Mouse (Mus musculus) heart, postnatal 36 days (tissue): ENCODE measurements at regions not wholly inside any gene's neighbourhood (a gene's known extent, or its start where the extent isn't known, plus 50 kb on each side); places are given as distances from the start of the nearest gene placed in this dataset.
A peak's percentile ranks its signal among the peaks of the same experiment; 100 is the strongest.

Experiments used
- DNase-seq, 2 experiments: peaks; one replicate each; pipeline ENCODE4 v3.0.0; 2021 to 2022
- intact Hi-C: fragments of 180-260 bp; cut with DNase I; formaldehyde crosslinking; loops from one replicate; pipeline ENCODE4 v1.15.1; 2025

- DNase-seq: no peak
- intact Hi-C loops: no loop called here
These were observed 113.6 kb upstream of the Armc2 start for GRCm38 (mm10) chr10:42131798-42132197.

GRCm38 (mm10) chr10:42131298-42131697 lies 113.1 kb upstream of the Armc2 start:
- DNase-seq: peak; percentile 23 to 24
- intact Hi-C loops: no loop called here

GRCm38 (mm10) chr10:42127865-42128419 lies 109.7 kb upstream of the Armc2 start:
- no peak for DNase-seq
- intact Hi-C loops: no loop called here

- no peak for DNase-seq
- intact Hi-C loops: no loop called here
These were observed 108.6 kb upstream of the Armc2 start for GRCm38 (mm10) chr10:42126816-42127215.

GRCm38 (mm10) chr10:42122768-42123635 lies 104.8 kb upstream of the Armc2 start:
- DNase-seq: no peak
- intact Hi-C loops: no loop called here

- intact Hi-C loops: no loop called here
- DNase-seq: no peak
These were observed 103.7 kb upstream of the Armc2 start for GRCm38 (mm10) chr10:42121984-42122383.

GRCm38 (mm10) chr10:42119326-42119725 lies 101.1 kb upstream of the Armc2 start:
- DNase-seq: no peak
- intact Hi-C loops: no loop called here

- DNase-seq: no peak
- intact Hi-C loops: no loop called here
These were observed 100.3 kb upstream of the Armc2 start for GRCm38 (mm10) chr10:42118361-42119188.

GRCm38 (mm10) chr10:42117523-42117922 lies 99.3 kb upstream of the Armc2 start:
- DNase-seq: no peak
- intact Hi-C loops: no loop called here

- intact Hi-C loops: no loop called here
These were observed 97.7 kb upstream of the Armc2 start for GRCm38 (mm10) chr10:42115920-42116298.

GRCm38 (mm10) chr10:42115224-42115919 lies 97.1 kb upstream of the Armc2 start:
- DNase-seq: no peak
- intact Hi-C loops: no loop called here

More at GRCm38 (mm10) chr10:42115920-42116298, 97.7 kb upstream of the Armc2 start:
- no peak for DNase-seq

- intact Hi-C loops: no loop called here
- DNase-seq: no peak
These were observed 92.5 kb upstream of the Armc2 start for GRCm38 (mm10) chr10:42110704-42111103.

- no peak for DNase-seq
- intact Hi-C loops: no loop called here
These were observed 90.2 kb upstream of the Armc2 start for GRCm38 (mm10) chr10:42108294-42109014.

GRCm38 (mm10) chr10:42107437-42108293 lies 89.4 kb upstream of the Armc2 start:
- intact Hi-C loops: no loop called here
- DNase-seq: no peak

- peak in 1 of 2 experiments; percentile 43 for DNase-seq
- intact Hi-C loops: no loop called here
These were observed 88.4 kb upstream of the Armc2 start for GRCm38 (mm10) chr10:42106611-42107010.

GRCm38 (mm10) chr10:42105083-42105482 lies 86.8 kb upstream of the Armc2 start:
- intact Hi-C loops: no loop called here
- no peak for DNase-seq

GRCm38 (mm10) chr10:42102320-42102719 lies 84.1 kb upstream of the Armc2 start:
- DNase-seq: no peak
- intact Hi-C loops: no loop called here

GRCm38 (mm10) chr10:42101096-42101495 lies 82.9 kb upstream of the Armc2 start:
- intact Hi-C loops: no loop called here

GRCm38 (mm10) chr10:42096924-42097323 lies 78.7 kb upstream of the Armc2 start:
- intact Hi-C loops: no loop called here
- no peak for DNase-seq

More at GRCm38 (mm10) chr10:42101096-42101495, 82.9 kb upstream of the Armc2 start:
- no peak for DNase-seq
